Mouse (Mus musculus) ovary, postnatal 14 days (tissue): ENCODE measurements around the gene Tln2.
"Not testable (repeated sequence)": the region's sequence is repeated elsewhere in the genome, so short reads cannot be mapped to it uniquely, and the experiment has no call there.

Experiments
- DNase-seq: peaks from one replicate; pipeline ENCODE4 v3.0.0; 2022; ENCODE audit warnings: low spot score

Gene Tln2

GRCm38 (mm10) chr9:67354356-67354755 is 205.1 kb downstream of the Tln2 start:
- DNase-seq, result no peak

DNA sequence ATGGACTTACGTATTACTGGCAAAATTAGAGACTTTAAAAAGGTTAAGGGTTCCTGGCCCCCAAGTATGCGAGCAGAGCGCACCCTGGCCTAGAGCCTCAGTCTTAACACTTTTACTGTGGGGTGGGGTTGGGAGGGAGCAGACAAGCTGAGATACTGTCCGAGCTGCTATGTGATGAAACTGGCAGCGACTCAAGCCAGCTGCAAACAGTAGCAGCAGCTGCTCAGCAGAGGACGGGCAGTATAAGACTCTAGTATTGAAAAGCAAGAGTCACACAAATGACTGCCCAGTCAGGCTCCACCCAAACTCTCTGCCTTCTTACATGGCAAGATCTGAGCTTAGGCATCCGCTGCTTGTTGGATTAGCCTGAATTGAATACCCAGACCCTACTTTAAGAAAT is 206.1 kb downstream of the Tln2 start:
- DNase-seq, result no peak

DNA sequence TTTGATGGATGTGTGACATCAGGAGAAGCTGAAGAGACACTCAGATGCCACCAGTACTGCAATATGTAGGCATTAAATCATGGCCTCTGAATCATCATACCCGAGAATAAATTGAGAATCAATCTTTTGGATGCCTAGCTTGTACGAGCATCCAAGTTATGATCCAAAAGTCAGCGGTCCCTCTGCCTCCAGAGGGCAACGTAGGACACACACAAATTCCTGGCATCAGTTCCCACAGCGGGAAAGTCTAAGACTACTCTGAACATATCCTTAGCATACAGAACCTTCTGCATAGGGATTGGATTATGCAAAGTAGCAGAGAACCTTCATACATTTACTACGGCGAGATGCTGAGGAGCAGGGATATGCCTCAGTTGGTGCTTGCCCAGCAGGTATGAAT is 210.5 kb downstream of the Tln2 start:
- no peak for DNase-seq

GRCm38 (mm10) chr9:67347184-67347583 is 212.3 kb downstream of the Tln2 start:
- no peak for DNase-seq

DNA sequence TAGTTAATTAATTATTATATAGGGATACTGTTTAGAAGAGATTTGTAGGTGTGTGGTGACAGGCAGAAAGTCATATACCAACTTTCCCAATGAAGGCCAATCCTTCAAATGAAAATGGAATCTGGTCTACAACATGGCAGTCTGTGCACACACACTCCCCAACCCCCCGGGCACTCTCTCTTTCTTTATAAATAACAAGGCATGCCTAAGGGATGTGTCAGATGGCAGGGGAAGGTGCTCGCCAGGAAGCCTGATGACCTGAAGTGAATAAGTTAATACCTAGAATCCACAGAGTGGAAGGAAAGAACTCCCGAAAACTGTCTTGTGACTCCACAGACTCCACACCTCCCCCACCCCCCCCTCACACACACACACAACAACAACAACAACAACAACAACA is 228.2 kb downstream of the Tln2 start:
- DNase-seq, result no peak

DNA sequence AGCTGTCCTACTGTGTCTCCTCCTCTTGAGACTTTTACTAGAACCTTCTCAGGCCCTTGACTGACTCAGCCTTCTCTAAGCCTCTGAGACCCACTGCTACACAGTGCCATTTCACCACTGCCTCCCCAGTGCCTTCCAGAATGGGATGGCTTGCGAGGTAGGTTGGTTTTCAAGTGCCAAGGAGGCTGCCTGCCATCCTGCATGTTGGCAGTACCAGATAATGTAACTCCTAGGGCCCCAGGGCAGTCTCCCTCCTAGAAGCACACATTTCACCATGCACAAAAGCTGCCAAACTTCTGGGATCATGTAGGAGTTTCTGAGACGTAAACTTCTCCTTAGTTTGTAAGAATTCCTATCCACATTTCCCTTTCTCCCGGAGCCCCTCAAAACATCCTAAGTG is 231.1 kb downstream of the Tln2 start:
- no peak for DNase-seq

DNA sequence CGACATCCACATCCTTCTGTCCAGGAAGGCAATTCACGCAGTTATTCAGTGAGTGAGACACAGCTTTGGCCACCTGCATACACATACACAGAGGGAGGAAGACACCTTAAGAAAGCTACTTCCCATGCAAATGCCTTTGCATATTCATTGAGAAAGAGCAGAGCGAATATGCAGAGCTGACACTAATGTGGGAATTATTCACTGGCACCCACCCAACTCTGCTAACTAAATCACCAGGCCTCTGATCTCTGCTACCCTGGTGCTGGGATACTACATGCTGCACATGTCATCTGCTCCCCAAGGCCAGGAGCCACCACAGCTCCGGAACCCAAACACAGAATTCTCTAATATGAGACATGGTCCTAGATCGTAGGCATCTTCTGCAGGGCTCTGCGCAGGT is 237.6 kb downstream of the Tln2 start:
- DNase-seq, result no peak

GRCm38 (mm10) chr9:67315356-67315755 is 244.1 kb downstream of the Tln2 start:
- peak; percentile 44 for DNase-seq

DNA sequence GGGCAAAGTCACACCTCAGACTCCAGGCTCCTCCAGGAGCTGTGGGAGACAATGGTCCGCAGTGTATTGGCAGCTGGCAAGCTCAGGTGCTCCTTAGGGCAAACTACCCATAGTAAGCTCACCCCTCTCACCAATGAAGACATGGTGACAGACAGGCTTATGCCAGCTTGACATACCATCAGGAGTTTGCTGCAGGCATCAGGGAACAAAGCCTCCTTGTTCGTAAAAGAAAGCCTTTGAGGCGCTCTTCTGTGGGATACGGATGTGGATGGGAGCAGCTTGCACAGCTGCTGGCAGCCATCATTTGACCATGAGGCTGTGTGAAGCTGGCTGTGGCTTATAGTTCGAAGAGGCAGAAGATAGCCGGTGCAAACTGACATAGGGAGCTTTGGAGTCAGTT is 254.5 kb downstream of the Tln2 start:
- DNase-seq, result no peak

GRCm38 (mm10) chr9:67303986-67304385 is 255.5 kb downstream of the Tln2 start:
- DNase-seq, result no peak

DNA sequence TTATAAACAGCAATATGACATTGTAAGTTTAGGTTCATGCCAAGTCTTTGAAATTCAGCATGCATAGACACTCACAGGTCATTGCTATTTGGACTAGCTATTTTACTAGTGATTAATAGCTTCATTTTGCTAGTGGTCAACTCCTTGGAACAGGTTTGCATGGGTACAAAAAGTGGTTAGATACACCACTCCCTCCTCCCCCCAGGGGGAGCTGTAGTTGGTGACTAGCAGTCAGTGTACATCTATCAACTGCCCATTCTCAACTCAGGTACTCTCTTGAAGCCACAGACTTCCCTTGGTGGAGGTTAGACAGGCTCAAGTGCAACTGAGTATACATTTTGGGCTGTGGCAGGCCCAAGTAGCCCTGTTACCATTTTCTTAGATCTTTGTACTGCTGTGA is 256.5 kb downstream of the Tln2 start:
- no peak for DNase-seq

- no peak for DNase-seq
These were observed 257.0 kb downstream of the Tln2 start for GRCm38 (mm10) chr9:67302386-67302989.

DNA sequence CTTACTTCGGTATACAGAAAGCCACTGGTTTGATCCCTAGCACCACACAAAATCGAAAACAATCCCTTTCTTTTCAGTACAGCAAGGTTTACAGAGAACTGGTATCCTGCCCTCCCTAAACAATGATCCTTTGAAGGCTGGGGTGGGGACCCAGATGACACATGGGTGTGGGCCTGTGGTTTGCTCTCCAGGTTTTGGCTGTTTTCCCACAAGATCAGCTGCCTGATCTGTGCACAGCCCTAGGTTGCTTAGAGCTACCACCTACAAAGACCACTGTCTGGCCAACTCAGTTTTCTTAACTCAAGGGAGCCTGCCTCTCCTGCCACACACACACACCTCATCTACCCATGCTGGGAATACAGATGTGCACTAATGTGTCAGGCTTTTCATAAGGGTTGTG is 257.9 kb downstream of the Tln2 start:
- DNase-seq, result no peak

DNA sequence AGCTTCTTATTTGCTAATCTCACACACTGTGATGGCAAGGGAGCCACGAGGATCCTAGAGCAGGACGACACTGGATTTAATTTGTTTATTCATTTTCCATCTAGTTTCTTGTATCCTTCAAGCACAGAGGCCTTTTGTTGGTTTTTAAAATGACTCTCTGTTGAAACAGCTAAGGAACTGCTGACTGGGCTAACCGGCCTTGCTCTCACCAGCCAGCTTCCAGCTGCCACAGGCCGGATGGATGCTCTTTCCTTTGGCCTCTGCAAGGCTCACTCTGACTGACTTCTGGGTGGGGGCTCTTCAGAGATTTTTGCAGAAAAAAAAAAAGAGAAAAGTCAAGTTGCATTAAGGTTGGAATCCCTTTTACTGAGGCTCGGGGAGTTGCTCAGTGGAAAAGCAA is 258.7 kb downstream of the Tln2 start:
- DNase-seq, result no peak

- no peak for DNase-seq
These were observed 259.2 kb downstream of the Tln2 start for GRCm38 (mm10) chr9:67300346-67300745.

DNA sequence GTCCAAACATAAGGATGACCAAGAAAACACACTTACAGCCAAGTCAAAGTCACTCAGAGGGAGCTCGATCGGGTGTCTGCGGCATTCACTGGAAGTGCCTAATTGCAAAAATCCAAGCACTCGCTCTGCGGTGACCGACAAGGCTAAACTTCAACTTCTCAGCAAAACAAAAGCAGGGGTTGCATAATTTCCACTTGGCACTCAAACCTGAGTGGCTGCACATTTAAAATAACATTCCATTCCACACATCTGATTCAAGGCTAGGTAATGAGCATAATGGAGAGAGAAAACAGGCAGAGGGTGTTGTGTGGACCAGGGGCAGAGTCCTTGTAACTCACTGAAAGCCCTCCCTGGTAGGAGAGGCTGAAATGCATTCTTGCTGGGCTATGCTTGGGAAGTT is 260.3 kb downstream of the Tln2 start:
- DNase-seq, result no peak

DNA sequence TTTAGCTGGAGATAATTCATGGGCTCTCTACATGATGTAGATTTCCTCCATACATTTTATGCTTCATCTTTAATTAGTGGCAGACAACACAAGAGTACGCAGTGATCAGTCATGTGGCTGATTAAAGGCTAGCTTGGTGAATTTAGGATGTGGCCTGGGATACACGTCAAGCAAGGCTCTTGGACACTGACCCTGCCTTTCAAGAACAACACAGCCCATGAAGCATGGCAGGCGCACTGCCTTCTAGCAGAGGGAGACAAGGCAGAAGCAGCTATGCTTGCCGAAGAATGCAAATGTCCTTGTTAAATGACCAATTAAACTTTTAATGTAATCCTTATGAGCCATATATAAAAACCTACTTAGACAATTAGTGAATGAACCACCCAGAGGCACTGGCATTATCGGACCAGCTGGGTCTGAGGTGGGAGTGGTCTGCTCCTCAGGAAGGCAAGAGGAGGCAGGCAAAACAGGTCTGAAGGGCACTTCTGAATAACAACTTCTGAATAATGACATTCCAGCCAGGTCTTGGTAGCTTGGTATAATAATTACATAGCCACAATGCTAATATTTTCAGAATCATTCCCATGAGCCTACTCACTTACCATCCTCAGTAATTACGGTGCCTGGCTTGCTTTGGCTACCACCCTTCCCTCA is 262.1 kb downstream of the Tln2 start:
- no peak for DNase-seq

GRCm38 (mm10) chr9:67287457-67287856 is 272.0 kb downstream of the Tln2 start:
- no peak for DNase-seq

- DNase-seq, result no peak
These were observed 272.7 kb downstream of the Tln2 start for GRCm38 (mm10) chr9:67286801-67287200.

- no peak for DNase-seq
These were observed 274.0 kb downstream of the Tln2 start for GRCm38 (mm10) chr9:67285544-67285943.

GRCm38 (mm10) chr9:67281812-67282211 is 277.7 kb downstream of the Tln2 start:
- no peak for DNase-seq

DNA sequence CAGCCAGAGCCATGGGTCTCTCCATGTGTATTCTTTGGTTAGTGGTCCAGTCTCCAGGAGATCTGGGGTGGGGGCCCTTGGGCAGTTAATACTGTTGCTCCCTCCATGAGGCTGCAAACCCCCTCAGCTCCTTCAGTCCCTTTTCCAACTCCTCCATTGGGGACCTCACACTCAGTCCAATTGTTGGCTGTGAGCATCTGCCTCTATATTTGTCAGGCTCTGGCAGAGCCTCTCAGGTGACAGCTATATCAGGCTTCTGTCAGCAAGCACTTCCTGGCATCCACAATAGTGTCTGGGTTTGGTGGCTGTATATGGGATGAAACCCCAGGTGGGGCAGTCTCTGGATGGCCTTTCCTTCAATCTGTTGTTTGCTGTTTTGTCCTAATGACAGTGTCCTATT is 279.2 kb downstream of the Tln2 start:
- DNase-seq, result not testable (repeated sequence)

- DNase-seq, result no peak
These were observed 283.1 kb downstream of the Tln2 start for GRCm38 (mm10) chr9:67276446-67276845.

DNA sequence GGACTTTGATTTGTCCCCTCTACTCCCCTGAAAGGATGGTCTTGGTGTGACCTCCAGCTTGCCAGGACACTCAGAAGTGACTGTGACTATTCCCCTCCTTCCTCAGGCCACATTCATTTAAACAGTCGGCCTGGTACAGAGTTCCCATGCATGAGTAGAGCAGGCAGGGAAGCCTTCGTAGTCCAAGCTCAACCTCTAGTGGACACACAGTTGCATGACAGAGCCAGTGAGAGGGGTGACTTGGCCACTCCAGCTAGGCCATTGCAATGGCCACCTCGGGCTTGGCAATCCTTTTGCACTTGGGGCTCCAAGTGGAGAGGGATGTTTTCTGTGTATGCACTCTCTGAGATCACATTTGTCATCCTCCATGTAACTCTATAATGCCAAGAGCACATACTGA is 285.2 kb downstream of the Tln2 start:
- no peak for DNase-seq
